Mouse (Mus musculus): Measurements from ENCODE around the gene Clec4a1. TPM values are rescaled to one million over a fixed set of nuclear protein-coding genes. Genes with fewer than 3 reads are reported as not detected.

Gene Clec4a1
- polyA plus RNA-seq, 1 experiment from 2014 or later, result 3.9 TPM

Other genes starting within 250 kb of the Clec4a1 start
- 0.15 and 0.17 TPM in 2 replicates for gene Nanog, start 214.4 kb upstream of the Clec4a1 start, polyA plus RNA-seq (2014; fragmentation: Nextera tagmentation; extraction: Ambion mirVana)
- 17.6 and 21.5 TPM in 2 replicates for gene Slc2a3, start 120.2 kb upstream of the Clec4a1 start, polyA plus RNA-seq (2014; fragmentation: Nextera tagmentation; extraction: Ambion mirVana)
- 6.4 and 6.9 TPM in 2 replicates for gene Foxj2, start 101.9 kb upstream of the Clec4a1 start, polyA plus RNA-seq (2014; fragmentation: Nextera tagmentation; extraction: Ambion mirVana)
- gene C3ar1, start 65.7 kb upstream of the Clec4a1 start, polyA plus RNA-seq (2014; fragmentation: Nextera tagmentation; extraction: Ambion mirVana), result 1.8 and 1.9 TPM in 2 replicates
- 50.2 and 55.1 TPM in 2 replicates for gene Necap1, start 47.4 kb upstream of the Clec4a1 start, polyA plus RNA-seq (2014; fragmentation: Nextera tagmentation; extraction: Ambion mirVana)
- 1.9 and 3.7 TPM in 2 replicates for gene Clec4a3, start 30.7 kb downstream of the Clec4a1 start, polyA plus RNA-seq (2014; fragmentation: Nextera tagmentation; extraction: Ambion mirVana)
- gene Clec4a4, start 68.5 kb downstream of the Clec4a1 start, polyA plus RNA-seq (2014; fragmentation: Nextera tagmentation; extraction: Ambion mirVana), result not detected in 2 replicates
- not detected in 2 replicates for gene Clec4b1, start 128.1 kb downstream of the Clec4a1 start, polyA plus RNA-seq (2014; fragmentation: Nextera tagmentation; extraction: Ambion mirVana)
- gene Clec4a2, start 184.6 kb downstream of the Clec4a1 start, polyA plus RNA-seq (2014; fragmentation: Nextera tagmentation; extraction: Ambion mirVana), result 4.0 and 4.7 TPM in 2 replicates